In genomic region chr13:31874427-31874826, GRCm38 (mm10) we compare ENCODE assay signal across 16 mouse cellular contexts.
A peak's percentile ranks its signal among the peaks of the same experiment; 100 is the strongest.
DNase-seq lines count a peak whose midpoint lies in the region; ATAC-seq lines count a peak whose summit lies in the region.
"Had no signal": no experiment of that assay in that cellular context is flagged by ENCODE, and none has a peak within 500 bp of the region (broad histone marks: within the 10 kb centered on the region; RNA-seq: fewer than 3 reads in every experiment).

No protein-coding gene starts in this region.

- intact Hi-C loops in heart, postnatal 25 days (cut with DNase I), result no loop called here

- 34% methylated on average over 3 of the region's 3 CpGs for WGBS in kidney, embryonic 16.5 days
- WGBS in kidney, embryonic 14.5 days, result 47% methylated on average over 3 of the region's 3 CpGs

- no peak overlapping the region for H3K9ac ChIP-seq in kidney, embryonic 16.5 days (replicated peaks; ENCODE audit: low read length)
- no peak overlapping the region for H3K9ac ChIP-seq in kidney, embryonic 14.5 days (ENCODE audit: low read depth, low read length)
- H3K9ac ChIP-seq: forebrain, embryonic 13.5 days; forebrain, postnatal 0 days; heart, embryonic 12.5 days; hindbrain, embryonic 15.5 days had no signal

- no peaks in the 10 kb centered on the region for H3K9me3 ChIP-seq in kidney, embryonic 16.5 days (ENCODE audit: low read length)
- H3K9me3 ChIP-seq in kidney, embryonic 14.5 days (ENCODE audit: control insufficient read depth, low read length), result no peaks in the 10 kb centered on the region
- H3K9me3 ChIP-seq: embryonic facial prominence, embryonic 10.5 days; forebrain, embryonic 13.5 days; heart, embryonic 12.5 days; hindbrain, embryonic 15.5 days had no signal

- H3K36me3 ChIP-seq in kidney, embryonic 16.5 days (ENCODE audit: insufficient read depth, low read length), result no peaks in the 10 kb centered on the region
- no peaks in the 10 kb centered on the region for H3K36me3 ChIP-seq in kidney, embryonic 14.5 days (ENCODE audit: control insufficient read depth, insufficient read depth, low read length)
- H3K36me3 ChIP-seq: embryonic facial prominence, embryonic 10.5 days; heart, embryonic 12.5 days; hindbrain, embryonic 15.5 days had no signal

- no peak overlapping the region for H3K27ac ChIP-seq in kidney, embryonic 16.5 days (ENCODE audit: low read length)
- no peak overlapping the region for H3K27ac ChIP-seq in kidney, embryonic 14.5 days (ENCODE audit: low read depth, low read length)
- H3K27ac ChIP-seq: embryonic facial prominence, embryonic 10.5 days; forebrain, embryonic 13.5 days; hindbrain, embryonic 15.5 days had no signal

- ATAC-seq in kidney, embryonic 16.5 days (ENCODE audit: low FRiP score, low TSS enrichment), result peak; percentile 75; the same call in 1 of the 2 replicates
- no peak for ATAC-seq in kidney, embryonic 14.5 days (ENCODE audit: low FRiP score, low TSS enrichment)
- ATAC-seq: forebrain, embryonic 13.5 days; forebrain, postnatal 0 days had no signal

- H3K4me2 ChIP-seq in kidney, embryonic 16.5 days (replicated peaks; ENCODE audit: low read depth, low read length), result no peak overlapping the region
- no peak overlapping the region for H3K4me2 ChIP-seq in kidney, embryonic 14.5 days (replicated peaks; ENCODE audit: low read depth, low read length)
- H3K4me2 ChIP-seq: forebrain, embryonic 13.5 days; heart, embryonic 12.5 days; hindbrain, embryonic 15.5 days had no signal

- H3K4me3 ChIP-seq in kidney, embryonic 16.5 days (ENCODE audit: low read length), result no peak overlapping the region
- H3K4me3 ChIP-seq in kidney, embryonic 14.5 days (ENCODE audit: low read length), result no peak overlapping the region
- H3K4me3 ChIP-seq: embryonic facial prominence, embryonic 10.5 days; forebrain, embryonic 13.5 days; heart, embryonic 12.5 days; hindbrain, embryonic 15.5 days had no signal

- H3K27me3 ChIP-seq in kidney, embryonic 16.5 days (ENCODE audit: insufficient read depth, low read length), result no peaks in the 10 kb centered on the region
- no peaks in the 10 kb centered on the region for H3K27me3 ChIP-seq in kidney, embryonic 14.5 days (ENCODE audit: control insufficient read depth, insufficient read depth, low read length)
- H3K27me3 ChIP-seq: forebrain, embryonic 13.5 days; heart, embryonic 12.5 days; hindbrain, embryonic 15.5 days had no signal

- peaks cover 13% of the 10 kb centered on the region for H3K4me1 ChIP-seq in kidney, embryonic 16.5 days (ENCODE audit: insufficient read depth, low read length)
- H3K4me1 ChIP-seq in kidney, embryonic 14.5 days (ENCODE audit: control insufficient read depth, insufficient read depth, low read length), result peaks cover 9% of the 10 kb centered on the region
- H3K4me1 ChIP-seq: forebrain, embryonic 13.5 days; hindbrain, embryonic 15.5 days had no signal

- DNase-seq in heart, adult 9 months (ENCODE audit: low spot score in 2 of 2), result peak; percentile 2 to 15
- no peak for DNase-seq in heart, postnatal 25 days (ENCODE audit: low spot score)
- peak; percentile 8 for DNase-seq in retina, postnatal 1 day
- no peak for DNase-seq in retina, embryonic 14.5 days (ENCODE audit: low spot score)
- DNase-seq: adrenal gland, adult 8-10 months; adrenal gland, postnatal 36 days; cerebellum, adult 2 months; cerebellum, postnatal 10 days; forebrain, postnatal 0 days; gastrocnemius, postnatal 14 days had no signal

Comparison
In these comparisons a context has a peak if more than half of its experiments do, and no peak if none do; other contexts are left out.
1. DNase-seq: peak in heart, adult 9 months (2 of 2) and retina, postnatal 1 day (single experiment); none in heart, postnatal 25 days (single experiment) and retina, embryonic 14.5 days (single experiment).